Mouse (Mus musculus): ENCODE data around the gene Nek5. TPM values are rescaled to one million over a fixed set of nuclear protein-coding genes. Genes with fewer than 3 reads are reported as not detected.
"Not testable (repeated sequence)": the region's sequence is repeated elsewhere in the genome, so short reads cannot be mapped to it uniquely, and the experiment has no call there.

Nek5 gene
- polyA plus RNA-seq, 1 experiment from 2014 or later: 0.18 TPM

DNA sequence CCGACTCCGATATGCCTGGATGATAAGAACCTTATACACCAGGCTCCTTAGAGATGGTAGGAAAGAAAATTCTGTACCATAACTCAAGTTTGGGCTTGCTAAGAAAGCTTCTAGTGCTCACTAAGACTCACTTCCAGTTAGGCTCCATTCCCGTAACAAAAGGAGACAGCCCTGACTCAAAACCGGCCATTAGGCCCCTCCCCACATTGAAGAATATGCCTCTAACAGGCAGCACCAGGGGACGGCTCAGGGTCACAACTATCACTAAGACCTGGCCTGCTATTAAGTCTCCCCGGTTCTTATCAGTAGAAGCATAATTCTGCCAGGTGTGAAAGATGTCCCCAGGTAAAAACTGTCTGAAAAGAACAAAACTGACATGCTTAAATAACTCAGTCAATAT lies 21.0 kb upstream of the Nek5 start:
- ATAC-seq (ENCODE audit: insufficient number of reproducible peaks, insufficient read depth, low FRiP score, low TSS enrichment, low read depth): no peak
- H3K9ac ChIP-seq (replicated peaks): no peak overlapping the region
- H3K27ac ChIP-seq: no peak overlapping the region
- H3K4me1 ChIP-seq (replicated peaks): no peaks in the 10 kb centered on the region
- H3K4me3 ChIP-seq (replicated peaks): no peak overlapping the region
- 85% methylated on average over 6 of the region's 6 CpGs for WGBS
- H3K9me3 ChIP-seq: no peaks in the 10 kb centered on the region
- no peak overlapping the region for H3K4me2 ChIP-seq
- no peaks in the 10 kb centered on the region for H3K27me3 ChIP-seq
- H3K36me3 ChIP-seq: peaks cover 21% of the 10 kb centered on the region

DNA sequence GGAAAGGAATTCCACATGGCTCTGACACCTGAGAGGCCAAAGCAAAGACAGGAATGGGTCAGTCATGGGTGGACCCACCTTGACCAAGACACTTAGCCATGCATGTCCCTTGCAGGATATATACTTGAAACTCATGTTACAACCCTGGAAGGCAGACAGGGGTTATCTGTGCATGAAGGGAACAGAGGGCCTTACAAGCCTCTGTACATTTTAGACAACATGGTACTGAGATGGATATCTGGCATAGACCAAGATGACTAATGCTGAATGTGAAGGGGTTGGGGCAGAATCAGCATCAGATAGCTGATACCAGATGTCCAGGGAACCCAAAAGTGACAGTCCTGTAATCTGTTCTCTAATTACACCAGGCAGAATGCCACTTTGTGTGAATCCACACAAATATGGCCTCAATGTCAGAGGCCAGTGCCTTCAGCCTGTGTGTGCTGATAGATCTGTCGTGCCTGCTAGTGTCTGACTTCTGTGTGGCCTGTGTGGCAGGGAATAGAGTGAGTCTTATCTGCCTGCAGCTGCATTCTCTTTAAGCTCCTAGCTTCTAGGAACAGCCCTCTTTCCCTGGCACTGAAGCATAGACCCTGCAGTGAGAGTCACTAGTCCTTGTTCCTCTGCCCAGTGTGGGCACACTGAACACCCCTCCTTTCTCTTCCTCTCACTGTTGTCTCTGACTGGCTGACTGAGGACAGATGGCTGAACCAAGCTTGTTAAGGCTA lies 19.1 kb upstream of the Nek5 start:
- Histone ChIP-seq H3K36me3 (peaks cover 18% of the 10 kb centered on the region), H3K9me3 (no peaks in the 10 kb centered on the region), H3K4me1 (replicated peaks) (no peaks in the 10 kb centered on the region), H3K9ac (replicated peaks) (no peak overlapping the region), H3K27ac (no peak overlapping the region), H3K4me2 (no peak overlapping the region), H3K4me3 (replicated peaks) (no peak overlapping the region), H3K27me3 (no peaks in the 10 kb centered on the region)
- no peak for ATAC-seq (ENCODE audit: insufficient number of reproducible peaks, insufficient read depth, low FRiP score, low TSS enrichment, low read depth)
- 88% methylated on average over 1 of the region's 1 CpGs for WGBS

DNA sequence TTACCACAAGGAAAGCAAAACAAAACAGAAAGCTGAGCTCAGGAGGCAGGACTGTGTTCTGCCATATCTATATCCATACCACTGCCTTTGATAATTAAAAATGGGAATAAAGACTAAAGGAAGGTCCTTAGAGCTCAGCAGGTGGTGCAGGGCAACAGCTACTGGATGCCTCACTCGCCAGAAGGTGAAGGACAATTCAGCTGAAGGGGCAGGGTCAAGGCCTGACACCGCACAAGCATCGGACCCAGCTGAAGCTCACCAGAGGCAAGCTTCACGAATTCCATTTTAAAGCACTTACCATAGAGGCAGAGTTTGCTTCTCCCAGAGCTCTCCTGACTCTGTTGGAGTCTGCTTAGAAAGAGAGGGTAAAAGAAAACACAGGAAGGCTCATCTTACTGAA lies 17.7 kb upstream of the Nek5 start:
- Histone ChIP-seq H3K27ac (no peak overlapping the region), H3K4me2 (no peak overlapping the region), H3K4me3 (replicated peaks) (no peak overlapping the region), H3K4me1 (replicated peaks) (no peaks in the 10 kb centered on the region), H3K9ac (replicated peaks) (no peak overlapping the region), H3K9me3 (no peaks in the 10 kb centered on the region), H3K27me3 (no peaks in the 10 kb centered on the region), H3K36me3 (peaks cover 10% of the 10 kb centered on the region; the same call in 1 of the 2 replicates)
- 84% methylated on average over 4 of the region's 4 CpGs for WGBS
- no peak for ATAC-seq (ENCODE audit: insufficient number of reproducible peaks, insufficient read depth, low FRiP score, low TSS enrichment, low read depth)

DNA sequence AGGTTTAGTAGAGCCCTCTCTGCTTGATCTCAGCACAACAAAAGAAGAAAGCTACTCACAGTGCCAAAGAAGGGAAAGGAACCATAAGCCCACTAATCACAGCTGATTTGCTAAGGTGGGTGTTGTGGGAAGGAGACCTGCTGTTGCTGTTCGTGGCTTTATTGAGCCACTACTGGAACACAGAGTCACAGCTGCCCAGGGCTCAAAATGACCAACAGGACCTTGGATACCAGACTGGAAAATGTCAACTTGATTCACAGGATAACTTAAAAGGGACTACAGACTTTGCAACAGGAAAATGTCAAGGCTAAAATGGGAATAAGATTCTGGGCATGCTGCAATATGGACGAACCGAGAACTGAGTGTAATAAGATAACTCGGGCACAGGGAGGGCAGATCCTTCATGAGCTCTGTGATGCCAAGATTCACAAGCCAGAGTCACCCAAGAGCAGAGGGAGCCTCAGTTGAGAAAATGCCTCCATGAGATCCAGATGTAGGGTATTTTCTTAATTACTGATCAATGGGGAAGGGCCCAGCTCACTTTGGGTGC lies 17.1 kb upstream of the Nek5 start:
- Histone ChIP-seq H3K4me1 (replicated peaks) (no peaks in the 10 kb centered on the region), H3K36me3 (peaks cover 10% of the 10 kb centered on the region; the same call in 1 of the 2 replicates), H3K4me3 (replicated peaks) (no peak overlapping the region), H3K27ac (no peak overlapping the region), H3K9ac (replicated peaks) (no peak overlapping the region), H3K9me3 (no peaks in the 10 kb centered on the region), H3K27me3 (no peaks in the 10 kb centered on the region), H3K4me2 (no peak overlapping the region)
- 87% methylated on average over 4 of the region's 4 CpGs for WGBS
- ATAC-seq (ENCODE audit: insufficient number of reproducible peaks, insufficient read depth, low FRiP score, low TSS enrichment, low read depth): no peak

DNA sequence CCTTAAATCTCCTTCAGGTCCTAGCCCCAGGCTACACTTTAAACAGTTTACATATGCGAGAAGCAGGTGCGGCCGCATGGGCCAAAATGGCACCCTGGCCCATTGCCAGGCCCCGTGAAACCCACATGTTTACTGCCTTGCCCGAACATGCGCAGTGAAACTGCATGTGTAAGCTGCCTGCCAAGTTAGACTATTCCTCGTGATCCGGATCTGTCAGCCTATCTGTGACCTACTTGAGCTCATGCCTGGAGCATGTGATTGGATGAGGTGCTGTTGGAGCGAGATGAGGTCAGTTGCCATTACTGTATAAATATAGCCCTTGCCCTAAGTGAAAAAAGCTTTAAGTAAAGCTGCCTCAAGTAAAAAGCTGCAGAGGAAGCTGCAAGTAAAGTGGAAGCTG lies 11.6 kb upstream of the Nek5 start:
- 64% methylated on average over 9 of the region's 9 CpGs for WGBS

DNA sequence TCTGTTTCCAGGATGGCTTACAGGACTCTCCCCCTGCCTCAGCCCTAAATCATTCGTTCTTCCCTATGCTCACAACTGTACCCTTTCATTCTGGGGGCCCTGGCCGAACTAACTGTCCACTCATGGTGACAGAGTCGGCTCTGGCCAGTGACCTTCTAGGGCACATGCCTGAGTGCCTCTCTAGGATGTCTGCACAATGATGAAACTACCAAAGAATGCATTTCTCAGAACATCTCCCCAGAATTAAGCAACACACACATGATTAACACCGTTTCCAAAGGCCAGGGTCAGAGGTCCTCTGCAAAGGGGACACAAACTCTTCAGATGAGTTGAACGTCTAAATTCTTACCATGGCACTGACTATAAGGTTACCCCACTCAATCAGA lies 9.9 kb upstream of the Nek5 start:
- 80% methylated on average over 5 of the region's 5 CpGs for WGBS
- no peaks in the 10 kb centered on the region for H3K36me3 ChIP-seq
- no peak overlapping the region for H3K9ac ChIP-seq (replicated peaks)
- H3K4me2 ChIP-seq: no peak overlapping the region
- no peaks in the 10 kb centered on the region for H3K9me3 ChIP-seq
- no peaks in the 10 kb centered on the region for H3K4me1 ChIP-seq (replicated peaks)
- H3K4me3 ChIP-seq (replicated peaks): no peak overlapping the region
- H3K27me3 ChIP-seq: no peaks in the 10 kb centered on the region
- no peak for ATAC-seq (ENCODE audit: insufficient number of reproducible peaks, insufficient read depth, low FRiP score, low TSS enrichment, low read depth)
- no peak overlapping the region for H3K27ac ChIP-seq

More for the DNA sequence above, 11.6 kb upstream of the Nek5 start:
- H3K4me2 ChIP-seq; H3K4me3 ChIP-seq (replicated peaks); H3K4me1 ChIP-seq (replicated peaks); H3K36me3 ChIP-seq; H3K27me3 ChIP-seq; H3K9me3 ChIP-seq; ATAC-seq (ENCODE audit: insufficient number of reproducible peaks, insufficient read depth, low FRiP score, low TSS enrichment, low read depth); H3K27ac ChIP-seq; H3K9ac ChIP-seq (replicated peaks): not testable (repeated sequence)

DNA sequence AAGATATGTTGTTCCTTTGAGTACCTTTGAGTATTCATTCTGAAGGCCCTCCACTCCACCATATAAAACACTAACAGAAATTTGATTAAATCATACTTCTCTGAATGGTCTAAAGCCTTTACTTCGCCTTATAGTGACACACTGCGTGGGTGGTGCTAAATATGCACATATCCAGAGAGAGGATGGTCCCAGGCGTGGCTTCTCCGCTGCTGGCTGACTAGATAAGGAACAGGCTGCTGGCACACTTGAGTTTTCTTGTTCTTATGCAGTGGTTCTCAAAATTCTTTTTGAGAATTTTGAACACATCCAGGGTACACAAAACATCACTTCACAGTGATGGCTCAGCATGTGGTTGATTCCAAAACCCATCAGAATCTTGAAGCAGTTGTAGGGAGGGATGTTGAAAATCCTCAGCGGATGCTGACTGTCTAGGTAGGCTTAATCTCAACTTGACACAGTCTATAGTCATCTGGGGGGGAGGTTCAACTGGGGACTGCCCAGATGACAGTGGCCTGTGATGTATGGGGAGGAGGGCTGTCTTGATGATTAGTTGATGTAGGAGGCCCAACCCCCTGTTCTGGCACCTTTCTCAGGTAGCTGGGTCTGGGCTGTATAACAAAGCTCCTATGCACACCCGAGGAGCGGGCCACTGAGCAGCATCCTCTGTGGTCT lies 9.4 kb upstream of the Nek5 start:
- no peaks in the 10 kb centered on the region for H3K9me3 ChIP-seq
- no peak overlapping the region for H3K4me2 ChIP-seq
- H3K4me1 ChIP-seq (replicated peaks): no peaks in the 10 kb centered on the region
- H3K9ac ChIP-seq (replicated peaks): no peak overlapping the region
- no peak overlapping the region for H3K27ac ChIP-seq
- WGBS: 90% methylated on average over 7 of the region's 7 CpGs
- no peak for ATAC-seq (ENCODE audit: insufficient number of reproducible peaks, insufficient read depth, low FRiP score, low TSS enrichment, low read depth)
- H3K4me3 ChIP-seq (replicated peaks): no peak overlapping the region
- H3K36me3 ChIP-seq: no peaks in the 10 kb centered on the region
- H3K27me3 ChIP-seq: no peaks in the 10 kb centered on the region

DNA sequence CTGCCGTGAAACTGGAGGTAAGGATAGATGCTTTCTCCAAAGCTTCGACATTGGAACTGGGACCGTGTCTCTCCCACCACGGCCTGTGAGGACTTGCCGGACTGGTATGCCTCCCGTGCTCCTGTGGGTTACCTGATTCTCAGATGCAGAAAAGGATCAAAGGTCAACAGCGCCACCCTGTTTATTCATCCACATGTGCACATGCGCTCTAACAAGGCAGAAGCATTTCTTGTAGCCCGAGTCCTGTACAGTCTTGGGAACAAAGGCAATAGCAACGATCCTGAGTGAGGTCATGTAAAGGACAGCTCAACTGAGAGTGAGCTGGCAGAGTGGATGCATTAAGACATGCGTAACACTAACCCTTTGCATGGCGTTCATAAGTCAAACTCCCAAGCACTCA lies 7.2 kb upstream of the Nek5 start:
- Histone ChIP-seq H3K4me3 (replicated peaks) (no peak overlapping the region), H3K27ac (no peak overlapping the region), H3K9me3 (no peaks in the 10 kb centered on the region), H3K4me1 (replicated peaks) (no peaks in the 10 kb centered on the region), H3K9ac (replicated peaks) (no peak overlapping the region), H3K4me2 (no peak overlapping the region), H3K36me3 (peaks cover 13% of the 10 kb centered on the region), H3K27me3 (no peaks in the 10 kb centered on the region)
- WGBS: 83% methylated on average over 12 of the region's 12 CpGs
- no peak for ATAC-seq (ENCODE audit: insufficient number of reproducible peaks, insufficient read depth, low FRiP score, low TSS enrichment, low read depth)

DNA sequence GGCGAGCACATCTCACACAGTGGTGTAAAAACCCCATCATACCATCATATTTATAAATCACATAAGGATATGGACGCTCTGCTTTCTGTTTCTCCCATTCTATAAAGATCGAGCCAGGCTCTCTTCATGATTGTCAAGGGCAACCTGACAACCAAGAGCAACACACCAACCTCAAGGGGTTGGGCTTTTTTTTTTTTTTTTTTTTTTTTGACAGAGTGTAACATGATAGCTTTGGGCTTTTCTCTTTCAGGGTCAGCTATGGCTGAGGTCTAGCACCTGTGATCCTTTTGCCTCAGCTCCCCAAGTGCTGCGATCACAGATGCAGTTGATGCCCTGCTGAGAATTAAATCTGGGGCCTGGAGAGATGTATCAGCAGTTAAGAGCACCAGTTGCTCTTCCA lies 17.8 kb downstream of the Nek5 start:
- H3K9me3 ChIP-seq: no peaks in the 10 kb centered on the region
- no peak for ATAC-seq (ENCODE audit: insufficient number of reproducible peaks, insufficient read depth, low FRiP score, low TSS enrichment, low read depth)
- H3K4me2 ChIP-seq: no peak overlapping the region
- no peaks in the 10 kb centered on the region for H3K4me1 ChIP-seq (replicated peaks)
- no peak overlapping the region for H3K9ac ChIP-seq (replicated peaks)
- no peaks in the 10 kb centered on the region for H3K36me3 ChIP-seq
- WGBS: 76% methylated on average over 4 of the region's 4 CpGs
- H3K27ac ChIP-seq: no peak overlapping the region
- H3K4me3 ChIP-seq (replicated peaks): no peak overlapping the region
- no peaks in the 10 kb centered on the region for H3K27me3 ChIP-seq

DNA sequence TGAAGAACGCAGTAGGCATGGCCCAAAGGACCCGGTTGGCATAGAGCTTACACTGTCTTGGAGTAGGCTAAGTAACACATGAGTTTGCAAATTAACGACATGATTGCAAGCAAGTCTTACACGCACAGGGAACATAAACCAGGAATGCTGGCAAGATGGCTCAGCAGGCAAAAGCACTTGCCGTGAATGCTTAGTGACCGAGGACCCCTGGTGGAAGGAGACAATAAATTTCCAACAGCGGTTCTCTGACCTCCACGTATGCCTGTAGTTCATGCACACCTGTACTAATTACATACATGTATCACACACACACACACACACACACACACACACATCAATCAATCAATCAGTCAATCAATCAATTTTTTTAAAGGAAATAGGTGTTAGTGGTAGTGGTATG lies 33.3 kb downstream of the Nek5 start:
- 36% methylated on average over 8 of the region's 8 CpGs for WGBS
- H3K9me3 ChIP-seq: no peaks in the 10 kb centered on the region
- H3K4me1 ChIP-seq (replicated peaks): no peaks in the 10 kb centered on the region
- no peak overlapping the region for H3K9ac ChIP-seq (replicated peaks)
- ATAC-seq (ENCODE audit: insufficient number of reproducible peaks, insufficient read depth, low FRiP score, low TSS enrichment, low read depth): no peak
- no peaks in the 10 kb centered on the region for H3K36me3 ChIP-seq
- no peak overlapping the region for H3K27ac ChIP-seq
- no peaks in the 10 kb centered on the region for H3K27me3 ChIP-seq
- H3K4me3 ChIP-seq (replicated peaks): no peak overlapping the region
- no peak overlapping the region for H3K4me2 ChIP-seq

DNA sequence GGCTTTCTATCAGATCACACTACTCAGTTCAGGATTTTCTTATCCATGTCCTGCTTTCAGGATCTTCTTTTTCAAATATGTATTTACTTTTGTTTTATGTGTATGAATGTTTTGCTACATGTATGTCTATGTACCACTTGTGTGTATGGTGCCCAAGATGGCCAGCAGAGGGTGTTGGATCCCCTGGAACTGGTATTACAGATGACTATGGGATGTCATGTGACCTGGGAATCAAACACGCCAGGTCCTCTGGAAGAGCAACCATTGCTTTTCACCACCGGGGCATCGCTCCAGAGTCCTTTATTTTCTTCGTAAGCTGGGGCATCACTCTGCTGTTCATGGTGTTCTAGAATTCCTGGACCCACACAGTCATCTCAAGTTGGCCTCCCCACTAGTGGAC lies 35.6 kb downstream of the Nek5 start:
- no peak overlapping the region for H3K9ac ChIP-seq (replicated peaks)
- H3K27me3 ChIP-seq: no peaks in the 10 kb centered on the region
- no peaks in the 10 kb centered on the region for H3K9me3 ChIP-seq
- no peak overlapping the region for H3K4me2 ChIP-seq
- no peak overlapping the region for H3K27ac ChIP-seq
- no peaks in the 10 kb centered on the region for H3K4me1 ChIP-seq (replicated peaks)
- 89% methylated on average over 4 of the region's 4 CpGs for WGBS
- no peak overlapping the region for H3K4me3 ChIP-seq (replicated peaks)
- H3K36me3 ChIP-seq: no peaks in the 10 kb centered on the region
- ATAC-seq (ENCODE audit: insufficient number of reproducible peaks, insufficient read depth, low FRiP score, low TSS enrichment, low read depth): no peak

Data from limb, embryonic 12.5 days (tissue).